Mouse (Mus musculus) cerebellum, adult 2 months (tissue): ENCODE results near the gene Ssh2. TPM values are rescaled to one million over a fixed set of nuclear protein-coding genes. Genes with fewer than 3 reads are reported as not detected.

ENCODE experiments used
- DNase-seq, 2 experiments: peaks; one replicate each; pipeline ENCODE4 v3.0.0; 2021
- H3K27ac ChIP-seq: fragments of 200-500 bp; 2 replicates; pipeline ENCODE4 v1.5.1; 2012; ENCODE audit warnings: low read length, control low read depth, inconsistent platforms; ENCODE audit not compliant: insufficient read depth
- H3K27me3 ChIP-seq: fragments of 200-500 bp; 2 replicates; pipeline ENCODE4 v1.6.1; 2012; ENCODE audit warnings: inconsistent platforms, mild to moderate bottlenecking, low read length, moderate library complexity; ENCODE audit not compliant: control insufficient read depth, insufficient read depth
- H3K4me1 ChIP-seq: fragments of 200-500 bp; 2 replicates; pipeline ENCODE4 v1.6.1; 2011; ENCODE audit warnings: low read length; ENCODE audit not compliant: control insufficient read depth, insufficient read depth
- H3K4me3 ChIP-seq: fragments of 200-500 bp; replicated peaks from 2 replicates; pipeline ENCODE3; 2011; ENCODE audit warnings: mild to moderate bottlenecking, low read depth, low read length, control low read depth; ENCODE audit not compliant: insufficient read depth
- CTCF ChIP-seq: fragments of 200-500 bp; IDR thresholded peaks from 2 replicates; pipeline ENCODE4 v1.5.1; 2011; ENCODE audit warnings: low read depth, mild to moderate bottlenecking, control low read depth, low read length, moderate library complexity, borderline replicate concordance; ENCODE audit not compliant: insufficient read depth
- POLR2A ChIP-seq: fragments of 200-500 bp; IDR thresholded peaks from 2 replicates; pipeline ENCODE4 v1.6.1; 2011; ENCODE audit warnings: low read length, control low read depth, borderline replicate concordance; ENCODE audit not compliant: insufficient read depth
- WGBS: fragments of 180-500 bp; shearing (Covaris S2); methylation state at CpG from one replicate; pipeline ENCODE4 v1.1.7; 2018; 5-methylcytosine and 5-hydroxymethylcytosine counted together
- polyA plus RNA-seq: library from polyadenylated mRNA; depleted of rRNA; stranded (reverse); fragments of >200 nt; gene quantifications from 2 replicates; pipeline ENCODE4 v1.2.3, GENCODE M21; 2012

The Ssh2 gene
- polyA plus RNA-seq, 1 experiment = 14.3 TPM

DNA sequence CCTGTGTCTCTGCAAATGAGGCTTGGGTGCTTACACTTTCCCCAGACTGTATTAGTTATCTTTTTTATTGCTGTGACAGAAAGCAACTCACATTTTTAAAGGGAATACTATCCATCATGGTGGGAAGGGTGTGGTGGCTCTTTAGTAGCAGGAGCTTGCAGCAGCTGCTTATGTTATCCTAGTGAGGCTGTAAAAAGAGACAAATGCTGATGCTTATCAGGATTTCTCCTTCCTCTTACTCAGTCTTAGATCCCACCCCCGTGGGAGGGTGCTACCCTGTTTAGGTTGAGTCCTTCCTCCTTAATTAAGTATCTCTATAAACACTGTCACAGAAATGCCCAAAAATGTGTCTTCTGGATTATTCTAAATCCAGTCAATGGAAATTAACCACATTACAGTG is 105.1 kb downstream of the Ssh2 start:
- no peak for DNase-seq
- no peaks in the 10 kb centered on the region for H3K4me1 ChIP-seq
- no peak overlapping the region for H3K4me3 ChIP-seq
- H3K27me3 ChIP-seq = no peaks in the 10 kb centered on the region
- WGBS = 81% methylated on average over 1 of the region's 1 CpGs
- H3K27ac ChIP-seq = no peak overlapping the region
- TF ChIP-seq POLR2A = no peak
- no peak for TF ChIP-seq CTCF

DNA sequence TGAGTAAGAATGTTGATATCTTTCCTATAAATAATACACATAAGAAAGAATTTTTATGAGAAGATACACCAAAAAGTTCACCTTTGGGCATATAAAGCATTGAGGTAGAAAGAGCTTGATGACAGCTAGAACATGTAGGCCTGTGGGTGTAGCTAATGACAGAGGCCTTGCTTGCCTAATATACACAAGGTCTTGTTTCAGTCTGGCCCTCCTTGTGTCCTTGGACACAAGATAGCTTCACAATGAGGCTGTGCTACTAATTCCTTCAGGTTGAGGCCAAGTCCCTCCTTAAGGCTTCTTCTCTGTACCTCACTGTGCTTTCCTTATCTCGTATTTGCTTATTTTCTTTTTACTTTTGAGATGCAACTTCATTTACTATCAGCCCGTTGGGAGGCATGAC is 114.4 kb downstream of the Ssh2 start:
- no peaks in the 10 kb centered on the region for H3K27me3 ChIP-seq
- H3K4me1 ChIP-seq = no peaks in the 10 kb centered on the region
- no peak overlapping the region for H3K27ac ChIP-seq
- DNase-seq = no peak
- TF ChIP-seq POLR2A (no peak), CTCF (no peak)
- 94% methylated on average over 2 of the region's 2 CpGs for WGBS
- H3K4me3 ChIP-seq = no peak overlapping the region

DNA sequence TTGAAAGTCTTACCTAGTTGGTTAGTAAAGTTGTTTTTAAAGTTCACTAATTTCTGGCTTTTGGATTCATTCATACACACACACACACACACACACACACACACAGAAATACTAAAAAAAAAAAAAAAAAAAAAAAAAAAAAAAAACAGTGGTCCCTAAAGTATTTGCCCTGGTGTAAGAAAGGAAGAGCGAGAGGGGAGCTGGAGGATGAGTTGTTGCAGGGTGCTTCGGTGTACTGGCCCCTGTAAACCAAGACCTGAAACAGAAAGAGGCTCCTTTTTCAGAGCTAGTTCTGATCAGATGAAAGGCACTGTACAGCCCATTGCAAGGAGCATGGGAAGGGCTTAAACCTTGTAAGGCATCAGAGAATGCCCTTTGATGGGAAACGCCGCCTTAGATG is 131.2 kb downstream of the Ssh2 start:
- H3K4me3 ChIP-seq = no peak overlapping the region
- 93% methylated on average over 4 of the region's 4 CpGs for WGBS
- TF ChIP-seq POLR2A (no peak), CTCF (no peak)

DNA sequence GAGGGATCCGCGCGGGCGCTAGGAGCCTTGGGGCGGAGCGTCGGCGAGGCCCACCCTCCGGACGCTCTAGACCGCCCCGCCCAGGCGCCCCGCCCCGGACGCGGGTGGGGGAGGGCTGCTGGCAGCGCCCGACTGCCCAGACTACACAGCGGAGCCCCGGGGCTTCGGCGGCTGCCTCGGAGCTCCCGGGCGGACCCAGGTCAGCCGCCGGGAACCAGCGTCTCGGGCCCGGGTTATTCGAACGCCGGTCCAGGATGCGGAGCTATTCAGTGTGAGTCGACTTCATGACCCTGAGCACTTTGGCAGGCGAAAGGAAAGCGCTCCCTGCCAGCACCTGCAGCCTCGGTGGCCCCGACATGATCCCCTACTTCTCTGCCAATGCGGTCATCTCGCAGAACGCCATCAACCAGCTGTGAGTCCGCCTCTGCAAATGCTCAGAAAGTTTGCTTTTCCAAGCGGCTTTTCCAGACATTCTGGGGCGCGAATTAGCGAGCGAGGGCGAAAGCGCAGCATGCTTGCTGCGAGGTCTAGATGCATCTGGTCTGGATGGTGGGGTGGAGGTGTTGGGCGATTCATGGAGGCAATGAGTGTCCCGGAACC is 132.2 kb downstream of the Ssh2 start:
- Histone ChIP-seq H3K4me1 (no peaks in the 10 kb centered on the region), H3K27me3 (no peaks in the 10 kb centered on the region), H3K4me3 (peak overlapping the region; percentile 73), H3K27ac (0 out of 2 replicates have a peak overlapping the region, but pooled peaks have one; percentile 24)
- peak; percentile 79 to 80 for DNase-seq
- under 1% methylated on average over 53 of the region's 54 CpGs for WGBS
- TF ChIP-seq POLR2A (no peak), CTCF (no peak)

More for the DNA sequence above, 131.2 kb downstream of the Ssh2 start:
- no peak overlapping the region for H3K27ac ChIP-seq
- H3K27me3 ChIP-seq = no peaks in the 10 kb centered on the region
- DNase-seq = no peak
- H3K4me1 ChIP-seq = no peaks in the 10 kb centered on the region

DNA sequence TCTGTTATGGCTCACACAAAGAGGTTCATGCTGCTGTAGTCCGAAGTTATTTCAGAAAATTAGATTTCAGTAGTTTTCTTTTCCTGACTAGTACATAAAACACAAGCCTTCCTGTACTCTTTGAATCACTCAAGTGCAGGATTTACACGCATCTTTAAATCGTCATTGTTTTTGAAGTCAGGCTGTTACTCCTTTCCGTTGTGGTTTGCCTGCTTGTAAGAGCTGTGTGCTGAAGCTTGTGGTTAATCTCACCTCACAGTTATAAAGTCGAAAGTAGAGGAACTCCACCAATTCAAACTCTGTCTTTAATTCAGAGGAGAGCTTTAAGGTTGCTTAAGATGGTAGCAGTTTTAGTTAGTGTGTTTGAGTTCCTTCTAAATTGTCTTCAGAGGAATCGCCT is 132.9 kb downstream of the Ssh2 start:
- no peak overlapping the region for H3K27ac ChIP-seq
- WGBS = 77% methylated on average over 6 of the region's 6 CpGs
- TF ChIP-seq CTCF (no peak), POLR2A (no peak)
- no peak for DNase-seq
- H3K4me1 ChIP-seq = no peaks in the 10 kb centered on the region
- H3K4me3 ChIP-seq = no peak overlapping the region
- H3K27me3 ChIP-seq = no peaks in the 10 kb centered on the region

DNA sequence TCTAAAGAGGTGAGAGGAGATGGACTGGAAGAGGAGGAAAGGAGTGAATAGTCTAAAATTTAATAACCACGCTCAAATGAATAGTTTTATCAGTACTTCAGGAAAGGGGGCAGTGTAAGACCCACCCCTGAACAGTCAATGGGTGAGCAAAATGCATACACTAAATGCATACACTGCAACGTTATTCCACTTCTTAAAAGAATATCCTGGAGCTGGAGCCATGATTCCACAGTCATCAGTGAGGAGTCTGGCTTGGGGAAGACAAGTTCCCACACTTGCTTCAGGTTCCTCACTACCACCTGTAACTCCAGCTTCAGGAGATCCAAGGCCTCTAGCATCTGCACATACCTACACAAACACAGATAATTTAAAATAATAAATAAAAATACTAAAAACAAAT is 133.6 kb downstream of the Ssh2 start:
- Histone ChIP-seq H3K27ac (no peak overlapping the region), H3K4me1 (no peaks in the 10 kb centered on the region), H3K27me3 (no peaks in the 10 kb centered on the region), H3K4me3 (no peak overlapping the region)
- TF ChIP-seq CTCF = no peak
- no peak for TF ChIP-seq POLR2A
- 96% methylated on average over 2 of the region's 2 CpGs for WGBS
- DNase-seq = no peak

DNA sequence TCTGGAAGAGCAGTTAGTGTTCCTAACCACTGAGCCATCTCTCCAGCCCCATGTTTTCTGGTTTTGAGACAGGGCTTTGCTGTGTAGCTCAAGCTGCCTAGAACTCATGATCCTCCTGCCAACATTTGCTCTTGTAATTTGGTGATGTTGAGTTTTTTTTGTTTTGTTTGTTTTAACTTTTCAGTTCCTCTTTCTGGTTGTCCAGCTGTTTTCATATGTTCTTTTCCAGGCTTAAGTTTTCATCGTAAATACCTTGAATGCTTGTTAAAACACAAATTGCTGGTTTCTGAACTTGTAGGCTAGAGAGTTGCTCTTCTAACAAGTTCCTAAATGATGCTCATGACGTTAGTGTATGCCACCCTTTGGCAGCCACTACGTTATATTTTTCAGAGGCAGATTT is 139.0 kb downstream of the Ssh2 start:
- DNase-seq = no peak
- Histone ChIP-seq H3K27me3 (no peaks in the 10 kb centered on the region), H3K4me3 (no peak overlapping the region), H3K27ac (no peak overlapping the region), H3K4me1 (no peaks in the 10 kb centered on the region)
- 73% methylated on average over 3 of the region's 3 CpGs for WGBS
- TF ChIP-seq POLR2A = no peak
- no peak for TF ChIP-seq CTCF

DNA sequence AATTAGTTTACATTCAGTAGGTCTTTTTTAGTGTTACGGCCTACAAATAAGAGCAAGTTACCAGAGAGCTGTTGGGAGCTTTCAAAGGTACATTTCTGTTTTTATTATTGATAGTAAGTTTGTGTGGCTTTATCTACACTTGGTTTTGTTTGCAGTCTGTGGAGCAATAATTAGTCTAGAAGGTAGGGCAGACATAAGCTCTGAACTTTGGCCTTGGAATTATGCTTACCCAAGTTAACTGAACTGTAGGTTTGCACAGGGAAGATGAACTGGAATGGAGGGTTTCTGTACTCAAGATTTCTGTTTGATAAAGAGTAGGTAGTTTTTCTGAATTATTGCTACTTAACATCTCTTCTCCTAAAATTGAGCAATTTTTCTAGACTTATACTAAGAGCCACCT is 141.8 kb downstream of the Ssh2 start:
- TF ChIP-seq POLR2A (no peak), CTCF (no peak)
- WGBS = 100% methylated on average over 1 of the region's 1 CpGs

More for the DNA sequence above, 141.8 kb downstream of the Ssh2 start:
- Histone ChIP-seq H3K4me1 (no peaks in the 10 kb centered on the region), H3K27me3 (no peaks in the 10 kb centered on the region), H3K27ac (no peak overlapping the region), H3K4me3 (no peak overlapping the region)
- DNase-seq = no peak
